Mouse (Mus musculus) thymus, adult 2 months (tissue): Measurements from ENCODE around the gene Twsg1. TPM values are rescaled to one million over a fixed set of nuclear protein-coding genes. Genes with fewer than 3 reads are reported as not detected.

Experiments
- DNase-seq: peaks from one replicate; pipeline ENCODE4 v3.0.0; 2021
- H3K27ac ChIP-seq: fragments of 200-500 bp; 2 replicates; pipeline ENCODE4 v1.5.1; 2012; ENCODE audit warnings: low read length, control low read depth; ENCODE audit not compliant: control insufficient read depth, insufficient read depth
- H3K27me3 ChIP-seq: fragments of 200-500 bp; 2 replicates; pipeline ENCODE4 v1.6.1; 2012; ENCODE audit warnings: mild to moderate bottlenecking, low read length, moderate library complexity, mixed read lengths; ENCODE audit not compliant: control insufficient read depth, insufficient read depth
- H3K36me3 ChIP-seq: fragments of 200-500 bp; 2 replicates; pipeline ENCODE4 v1.6.1; 2012; ENCODE audit warnings: mild to moderate bottlenecking, low read length, moderate library complexity; ENCODE audit not compliant: control insufficient read depth, insufficient read depth
- H3K4me1 ChIP-seq: fragments of 200-500 bp; replicated peaks from 2 replicates; pipeline ENCODE4 v1.6.1; 2012; ENCODE audit warnings: low read length; ENCODE audit not compliant: control insufficient read depth, insufficient read depth
- H3K4me3 ChIP-seq: fragments of 200-500 bp; 2 replicates; pipeline ENCODE4 v1.5.1; 2012; ENCODE audit warnings: mild to moderate bottlenecking, low read length, control low read depth, moderate library complexity; ENCODE audit not compliant: control insufficient read depth, insufficient read depth
- CTCF ChIP-seq: fragments of 200-500 bp; IDR thresholded peaks from 2 replicates; pipeline ENCODE4 v1.5.1; 2012; ENCODE audit warnings: mild to moderate bottlenecking, control low read depth, low read length, moderate library complexity, borderline replicate concordance; ENCODE audit not compliant: control insufficient read depth, poor library complexity, insufficient read depth; ENCODE audit errors: extremely low read depth
- POLR2A ChIP-seq: fragments of 200-500 bp; IDR thresholded peaks from 2 replicates; pipeline ENCODE4 v1.6.1; 2012; ENCODE audit warnings: mild to moderate bottlenecking, low read length, control low read depth, moderate library complexity; ENCODE audit not compliant: control insufficient read depth, poor library complexity, insufficient read depth; ENCODE audit errors: extremely low read depth
- WGBS: fragments of 180-500 bp; shearing (Covaris S2); methylation state at CpG from one replicate; pipeline ENCODE4 v1.1.7; 2018; 5-methylcytosine and 5-hydroxymethylcytosine counted together
- polyA plus RNA-seq: library from polyadenylated mRNA; depleted of rRNA; stranded (reverse); fragments of >200 nt; gene quantifications from 2 replicates; pipeline ENCODE4 v1.2.3, GENCODE M21; 2012

The Twsg1 gene
- polyA plus RNA-seq, 1 experiment = 35.2 TPM

GRCm38 (mm10) chr17:65902281-65902680, 48.7 kb downstream of the Twsg1 start:
- H3K36me3 ChIP-seq = no peaks in the 10 kb centered on the region
- TF ChIP-seq CTCF = no peak
- no peak for TF ChIP-seq POLR2A
- no peaks in the 10 kb centered on the region for H3K27me3 ChIP-seq
- 78% methylated on average over 6 of the region's 6 CpGs for WGBS
- no peak for DNase-seq
- peaks cover 3% of the 10 kb centered on the region for H3K4me1 ChIP-seq
- H3K4me3 ChIP-seq = no peak overlapping the region
- H3K27ac ChIP-seq = no peak overlapping the region

GRCm38 (mm10) chr17:65896016-65896415, 55.0 kb downstream of the Twsg1 start:
- Histone ChIP-seq H3K27ac (no peak overlapping the region), H3K36me3 (no peaks in the 10 kb centered on the region), H3K4me1 (no peaks in the 10 kb centered on the region), H3K4me3 (no peak overlapping the region), H3K27me3 (no peaks in the 10 kb centered on the region)
- WGBS = 95% methylated on average over 3 of the region's 3 CpGs
- no peak for DNase-seq
- no peak for TF ChIP-seq POLR2A
- no peak for TF ChIP-seq CTCF

GRCm38 (mm10) chr17:65889476-65889875, 61.5 kb downstream of the Twsg1 start:
- 93% methylated on average over 5 of the region's 5 CpGs for WGBS
- no peak for DNase-seq
- no peak overlapping the region for H3K27ac ChIP-seq
- no peaks in the 10 kb centered on the region for H3K36me3 ChIP-seq
- no peak overlapping the region for H3K4me3 ChIP-seq
- TF ChIP-seq POLR2A (no peak), CTCF (no peak)
- H3K4me1 ChIP-seq = peaks cover 7% of the 10 kb centered on the region
- H3K27me3 ChIP-seq = no peaks in the 10 kb centered on the region

- Histone ChIP-seq H3K4me3 (no peak overlapping the region), H3K27me3 (no peaks in the 10 kb centered on the region), H3K4me1 (peaks cover 14% of the 10 kb centered on the region), H3K27ac (no peak overlapping the region), H3K36me3 (no peaks in the 10 kb centered on the region)
- TF ChIP-seq POLR2A (no peak), CTCF (no peak)
- 50% methylated on average over 9 of the region's 9 CpGs for WGBS
- DNase-seq = no peak
Observed at GRCm38 (mm10) chr17:65886571-65886970, 64.5 kb downstream of the Twsg1 start.

GRCm38 (mm10) chr17:65885697-65886529, 65.1 kb downstream of the Twsg1 start, which contains the start of gene Ralbp1:
TSS of gene Ralbp1 (minus strand) at chr17:65885798.
- H3K4me1 ChIP-seq = peaks cover 14% of the 10 kb centered on the region
- TF ChIP-seq CTCF (no peak), POLR2A (no peak)
- DNase-seq = peak; percentile 21
- peak within 1 kb of the TSS; percentile 55 for H3K27ac ChIP-seq
- no peaks in the 10 kb centered on the region for H3K27me3 ChIP-seq
- H3K4me3 ChIP-seq = peak within 1 kb of the TSS; percentile 65
- H3K36me3 ChIP-seq = no peaks in the 10 kb centered on the region
- WGBS = under 1% methylated on average over 14 of the region's 14 CpGs

- WGBS = 0% methylated on average over 11 of the region's 11 CpGs
- no peak for DNase-seq
- H3K27me3 ChIP-seq = no peaks in the 10 kb centered on the region
- TF ChIP-seq CTCF (no peak), POLR2A (no peak)
- peak overlapping the region; percentile 55 for H3K27ac ChIP-seq
- peaks cover 14% of the 10 kb centered on the region for H3K4me1 ChIP-seq
- H3K4me3 ChIP-seq = peak overlapping the region; percentile 65
- H3K36me3 ChIP-seq = no peaks in the 10 kb centered on the region
Observed at GRCm38 (mm10) chr17:65885398-65885696, 65.7 kb downstream of the Twsg1 start.

GRCm38 (mm10) chr17:65884691-65885397, 66.2 kb downstream of the Twsg1 start:
- H3K4me3 ChIP-seq = peak overlapping the region; percentile 65
- peak overlapping the region; percentile 55 for H3K27ac ChIP-seq
- H3K4me1 ChIP-seq = peaks cover 14% of the 10 kb centered on the region
- DNase-seq = peak; percentile 100
- no peaks in the 10 kb centered on the region for H3K36me3 ChIP-seq
- under 1% methylated on average over 67 of the region's 67 CpGs for WGBS
- no peaks in the 10 kb centered on the region for H3K27me3 ChIP-seq
- TF ChIP-seq CTCF = peak; percentile 45
- peak; percentile 78 for TF ChIP-seq POLR2A
